Mouse (Mus musculus) layer of hippocampus, adult 8-10 months (tissue): ENCODE measurements around the gene Ccdc103. TPM values are rescaled to one million over a fixed set of nuclear protein-coding genes. Genes with fewer than 3 reads are reported as not detected.
A peak's percentile ranks its signal among the peaks of the same experiment; 100 is the strongest.

Experiments
- DNase-seq, 2 experiments: peaks; one replicate each; pipeline ENCODE4 v3.0.0; 2022; ENCODE audit warnings: low spot score in 2 of 2
- total RNA-seq, 4 experiments: library from RNA; stranded (reverse); gene quantifications; 2 replicates each; pipeline ENCODE4 v1.2.4; 2022

The Ccdc103 gene
- 1 to 10 TPM; 1.5 to 3.2 (median 1.9) TPM for total RNA-seq

DNA sequence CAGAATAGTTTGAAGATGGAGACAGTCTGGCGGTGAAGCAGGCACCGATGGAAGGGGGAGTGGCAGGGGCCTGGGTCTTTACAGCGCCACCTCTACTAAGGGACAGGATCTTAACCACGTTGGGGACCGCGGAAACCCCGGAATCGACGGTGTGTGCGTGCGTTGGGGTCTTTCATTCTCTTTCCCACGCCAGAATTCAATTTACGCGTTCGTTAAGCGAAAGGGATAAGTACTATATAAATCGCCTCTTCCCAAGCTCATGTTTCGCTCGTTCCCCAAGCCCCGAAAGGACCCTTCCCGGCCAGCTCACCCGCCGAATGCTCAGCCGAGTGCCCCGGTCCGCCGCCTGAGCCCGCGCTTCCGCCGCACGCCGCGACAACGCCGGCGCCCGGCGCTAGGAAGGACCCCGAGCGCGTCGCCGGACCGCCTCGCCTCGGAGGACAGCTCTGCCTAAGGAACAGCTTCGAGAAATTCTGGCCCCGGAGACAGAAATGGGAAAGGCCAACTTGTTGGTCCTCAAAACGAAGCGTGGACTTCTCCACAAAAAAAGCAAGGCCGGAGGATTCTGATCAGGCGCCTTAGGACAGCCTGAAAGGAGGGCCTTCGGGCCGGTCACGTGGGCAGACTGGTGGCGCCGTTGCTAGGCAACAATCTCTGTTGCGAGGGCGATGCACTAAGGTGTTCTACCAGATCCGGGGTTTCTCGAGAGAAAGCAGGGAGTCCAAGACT is at the start of gene Ccdc103, which contains the start of gene Eftud2:
Ccdc103 (plus strand) TSS at position 620 of the 729 bp plus-strand sequence.
Eftud2 (minus strand) TSS at position 401 of the 729 bp plus-strand sequence.
- DNase-seq, result peak; percentile 92 to 95

DNA sequence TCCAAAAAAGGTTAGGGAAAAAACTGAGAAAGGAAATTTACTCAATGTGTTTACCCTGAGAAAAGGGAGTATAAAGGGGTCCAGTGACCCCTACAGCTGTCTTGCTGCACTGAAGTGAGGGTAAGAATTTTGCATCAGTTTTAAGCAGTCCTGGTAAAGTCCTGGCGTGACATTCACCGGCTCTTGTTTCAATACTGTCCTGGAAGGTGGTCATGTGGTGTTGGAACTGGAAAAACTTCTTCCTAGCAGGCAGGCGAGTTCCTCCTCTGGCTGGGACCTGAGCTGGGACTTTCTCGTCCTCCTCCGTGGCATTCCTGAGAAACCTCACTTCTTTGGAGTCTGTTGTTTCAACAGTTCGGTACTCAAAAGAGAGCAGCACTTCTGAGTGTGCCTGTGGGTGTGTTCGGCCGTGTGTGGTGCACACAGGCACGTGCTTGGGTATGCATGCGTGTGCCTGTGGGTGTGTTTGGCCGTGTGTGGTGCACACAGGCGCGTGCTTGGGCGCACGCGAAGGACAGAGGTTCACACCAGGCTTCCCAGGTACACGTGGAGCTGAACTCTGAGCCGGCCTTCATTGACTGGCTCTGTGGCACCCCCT is 48.2 kb upstream of the Ccdc103 start:
- no peak for DNase-seq

DNA sequence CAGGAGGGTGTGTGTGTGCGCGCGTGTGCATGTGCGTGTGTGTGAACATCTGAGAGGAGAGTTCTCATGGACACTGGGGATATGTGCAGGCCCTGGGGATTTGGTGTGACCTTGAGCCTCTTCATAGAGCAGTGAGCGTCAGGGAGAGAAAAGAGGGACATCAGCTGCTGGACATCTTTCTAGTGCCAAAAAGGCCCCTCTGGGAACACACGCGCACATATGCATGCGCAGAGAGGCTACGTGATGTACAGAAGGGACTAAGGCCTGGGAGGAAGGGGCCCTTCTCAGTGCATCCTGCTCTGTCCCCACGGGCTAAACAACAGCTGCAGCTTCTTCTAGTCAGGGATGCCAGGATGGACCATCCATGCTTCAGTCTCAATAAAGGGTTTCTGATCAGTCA is 46.8 kb upstream of the Ccdc103 start:
- no peak for DNase-seq

DNA sequence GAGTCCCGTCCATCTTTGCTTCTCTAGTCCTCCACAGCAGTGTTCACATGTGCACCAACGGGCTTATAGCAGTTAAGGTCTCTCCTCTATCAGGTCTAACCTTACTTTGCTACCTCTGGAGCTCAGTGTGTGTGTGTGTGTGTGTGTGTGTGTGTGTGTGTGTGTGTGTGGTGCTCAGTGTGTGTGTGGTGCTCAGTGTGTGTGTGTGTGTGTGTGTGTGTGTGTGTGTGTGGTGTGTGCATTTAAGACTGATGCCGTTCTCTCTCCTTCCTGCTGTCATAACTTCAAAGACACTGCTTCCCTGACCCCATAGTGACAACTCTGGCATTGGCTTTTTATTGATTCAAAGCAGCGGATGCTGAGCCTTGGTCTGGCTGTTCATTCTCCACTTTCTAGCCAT is 45.5 kb upstream of the Ccdc103 start, which contains the start of gene Higd1b:
Higd1b (plus strand) TSS at position 301 of the 400 bp plus-strand sequence.
- DNase-seq, result no peak

DNA sequence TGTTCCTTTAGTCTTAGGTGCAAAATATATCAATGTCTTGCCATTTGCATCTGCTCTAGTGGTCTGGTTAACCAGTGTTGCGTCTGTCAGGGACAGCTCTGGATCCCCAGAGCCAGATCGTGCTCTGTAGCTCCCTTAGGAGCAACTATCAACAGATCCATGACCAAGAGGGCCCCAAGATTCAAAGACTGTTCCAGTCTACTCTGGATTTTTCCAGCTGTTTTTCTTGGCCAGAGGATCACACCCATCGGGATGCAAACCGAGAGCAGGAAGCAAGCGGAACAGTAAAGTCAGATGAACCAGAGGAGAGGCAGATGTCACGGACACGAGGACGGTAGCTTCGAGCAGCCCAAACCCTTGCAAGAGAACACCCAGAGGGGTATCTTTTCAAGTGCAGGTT is 44.9 kb upstream of the Ccdc103 start:
- no peak for DNase-seq

DNA sequence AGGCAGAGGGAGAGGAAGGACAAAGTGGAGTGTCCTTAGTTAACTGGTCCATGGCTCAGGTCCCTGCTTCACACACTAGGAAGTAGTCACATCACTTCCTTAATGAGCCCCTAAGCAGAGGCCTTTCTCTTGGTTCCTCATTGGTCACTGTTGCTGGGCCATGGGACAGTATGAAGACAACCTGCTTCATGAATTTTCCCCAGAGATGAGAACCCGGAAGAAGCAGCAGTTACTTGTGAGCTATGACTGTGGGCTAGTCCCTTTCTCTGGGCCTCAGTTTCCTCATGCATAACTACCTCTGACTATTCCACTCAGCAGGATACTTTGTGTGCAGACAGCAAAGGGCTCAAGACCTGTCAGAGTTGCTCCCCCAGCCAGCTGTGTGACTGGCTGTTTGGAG is 43.6 kb upstream of the Ccdc103 start:
- no peak for DNase-seq

DNA sequence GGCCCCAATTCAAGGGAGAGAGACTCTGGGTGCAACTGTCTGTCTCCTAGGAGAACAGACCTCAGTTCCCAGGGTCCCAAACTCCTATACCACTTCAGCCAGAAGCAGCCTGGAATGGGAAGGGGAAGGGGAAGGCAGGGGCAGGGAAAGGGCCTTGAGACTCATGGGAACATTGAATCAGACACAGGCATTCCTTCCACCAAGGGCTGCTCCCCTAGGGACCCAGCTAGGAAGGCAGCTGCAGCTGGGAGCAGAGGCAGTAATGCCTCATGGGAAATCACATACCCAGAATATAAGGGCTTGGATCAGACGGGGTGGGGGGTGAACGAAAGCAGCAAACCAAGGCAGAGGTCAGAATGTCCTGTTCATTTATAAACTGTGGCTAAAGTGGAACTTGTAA is 42.9 kb upstream of the Ccdc103 start:
- no peak for DNase-seq

DNA sequence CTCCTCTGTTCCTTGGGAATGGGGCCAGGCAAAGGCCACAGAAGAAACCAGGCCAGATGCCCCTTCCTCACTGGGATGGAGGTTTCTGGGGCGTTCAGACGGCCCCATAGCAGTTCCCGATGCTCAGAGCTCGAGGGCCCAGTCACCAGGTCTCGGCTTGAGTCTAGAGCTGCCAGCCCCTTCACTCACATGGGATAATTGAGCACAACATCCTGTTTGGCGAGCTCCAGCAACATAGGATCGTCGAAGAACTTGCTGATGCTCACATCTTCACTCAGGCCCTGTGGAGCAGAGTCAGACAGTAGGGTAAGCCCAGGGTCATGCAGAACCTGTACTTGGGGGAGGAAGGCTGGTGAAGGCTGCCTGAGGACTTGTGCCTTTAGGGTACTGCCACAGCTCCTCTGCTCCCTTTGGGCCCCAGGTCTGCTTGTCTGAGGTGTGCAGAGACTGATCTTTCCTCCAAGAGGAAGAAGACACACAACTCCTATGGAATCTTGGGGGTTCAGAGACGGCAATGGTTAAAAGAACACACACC is 42.3 kb upstream of the Ccdc103 start:
- DNase-seq, result no peak

DNA sequence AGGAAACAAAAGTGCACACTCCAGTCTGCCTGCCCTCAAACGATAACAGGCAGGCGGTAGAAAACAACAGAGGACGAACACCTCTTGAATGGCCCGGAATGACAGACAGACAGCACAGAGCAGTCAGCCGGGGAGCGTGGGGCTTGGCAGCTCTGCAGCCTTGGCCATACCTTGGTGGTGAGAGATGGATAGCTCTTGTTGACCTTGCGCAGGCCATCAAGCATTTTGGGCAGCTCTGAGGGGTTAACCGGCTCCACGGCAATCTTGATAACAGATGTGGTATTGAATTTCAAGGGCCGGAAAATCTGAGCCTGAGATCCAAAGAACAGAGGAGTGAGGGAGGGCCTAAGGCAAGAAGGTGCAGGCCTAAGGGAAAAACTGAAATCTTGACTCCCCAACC is 35.1 kb upstream of the Ccdc103 start:
- no peak for DNase-seq

DNA sequence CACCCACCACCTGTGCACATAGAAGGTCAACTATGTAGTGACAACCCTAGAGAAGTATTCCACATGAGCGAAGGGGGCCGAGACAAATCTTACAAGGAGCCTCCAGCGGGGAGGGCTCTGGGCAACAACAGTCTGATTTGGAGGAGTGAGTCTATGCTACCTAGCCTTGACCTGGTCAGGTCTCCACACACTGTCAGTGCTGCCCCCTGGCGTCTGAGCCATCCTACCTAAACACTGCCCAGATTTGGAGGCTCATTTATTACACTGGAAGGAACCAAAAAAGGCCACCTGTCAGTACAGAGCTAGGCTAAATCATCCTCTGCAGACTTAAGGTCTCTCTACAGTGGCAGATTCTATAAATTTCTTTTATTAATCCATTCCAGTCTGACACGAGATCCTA is 29.1 kb upstream of the Ccdc103 start:
- no peak for DNase-seq

DNA sequence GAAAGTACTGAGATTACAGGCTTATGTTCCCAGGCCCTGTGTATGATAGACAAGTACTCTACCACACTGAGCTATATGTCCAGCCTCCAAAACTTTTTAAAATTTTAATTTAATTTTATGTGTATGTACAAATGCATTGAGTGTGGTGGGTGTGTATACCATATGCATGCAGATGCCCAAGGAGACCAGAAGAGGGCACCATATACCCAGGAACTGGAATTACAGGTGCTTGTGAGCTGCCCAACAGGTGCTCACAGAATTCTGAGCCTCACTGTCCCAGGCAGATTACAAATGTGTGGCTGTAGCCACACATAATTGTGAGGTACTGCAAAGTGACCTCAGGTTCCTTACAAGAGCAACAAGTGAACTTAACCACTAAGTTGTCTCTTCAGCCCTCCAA is 27.2 kb upstream of the Ccdc103 start:
- no peak for DNase-seq

DNA sequence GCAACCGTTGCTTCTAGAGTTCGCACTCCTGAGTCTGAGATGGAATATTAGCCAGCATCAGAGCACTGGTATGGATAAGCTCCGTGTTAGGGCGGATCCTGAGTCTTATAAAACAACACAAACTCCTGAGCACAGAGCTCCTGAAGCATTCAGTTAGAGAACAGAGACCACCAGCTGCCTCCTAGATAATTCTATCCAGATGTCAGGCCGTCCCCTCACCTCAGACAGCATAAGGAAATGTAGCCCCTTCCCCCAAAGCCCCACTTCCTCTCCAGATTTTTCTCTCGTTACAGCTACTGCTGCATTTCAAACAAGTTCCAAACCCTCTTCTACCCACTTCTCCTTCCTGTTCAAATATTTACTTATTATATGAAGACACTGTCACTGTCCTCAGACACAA is 25.1 kb upstream of the Ccdc103 start:
- no peak for DNase-seq

DNA sequence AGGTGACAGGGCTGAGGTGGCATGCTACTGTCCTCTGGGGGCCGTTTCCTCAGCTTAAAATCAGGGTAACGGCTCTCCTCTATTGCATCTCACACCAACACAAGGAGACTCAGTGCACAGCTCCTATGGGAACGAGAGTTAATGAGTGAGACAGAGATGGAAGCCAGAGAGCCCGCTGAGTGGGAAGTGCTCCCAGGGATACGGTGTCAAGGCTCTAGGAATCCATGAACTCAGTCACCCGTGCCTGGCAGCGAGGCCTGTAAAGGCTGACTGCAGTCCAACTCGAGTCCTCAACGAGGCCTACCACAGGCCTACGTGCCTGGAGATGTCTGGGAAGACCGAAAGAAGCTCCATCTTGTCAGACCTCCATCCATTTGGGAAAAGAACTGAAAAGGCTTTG is 22.1 kb upstream of the Ccdc103 start:
- DNase-seq, result no peak

DNA sequence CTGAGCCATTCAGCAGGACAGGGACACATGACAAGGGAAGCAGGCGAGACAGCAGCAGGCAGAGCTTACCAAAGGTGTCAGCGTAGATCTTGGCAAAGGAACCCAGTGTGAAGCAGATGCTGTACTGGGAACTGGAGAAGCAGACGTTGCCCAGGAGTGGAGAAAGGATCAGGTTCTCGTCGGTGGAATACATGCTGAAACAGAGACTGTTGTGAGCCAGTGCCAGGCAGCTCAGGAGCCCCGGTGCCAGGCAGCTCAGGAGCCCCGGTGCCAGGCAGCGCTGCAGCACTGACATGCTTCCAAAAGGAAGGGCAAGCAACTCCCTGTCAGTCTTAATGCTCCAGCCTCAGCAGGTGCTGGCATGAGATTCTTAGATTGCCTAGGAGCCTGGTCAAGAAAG is 21.1 kb upstream of the Ccdc103 start:
- peak; percentile 29 to 41 for DNase-seq

DNA sequence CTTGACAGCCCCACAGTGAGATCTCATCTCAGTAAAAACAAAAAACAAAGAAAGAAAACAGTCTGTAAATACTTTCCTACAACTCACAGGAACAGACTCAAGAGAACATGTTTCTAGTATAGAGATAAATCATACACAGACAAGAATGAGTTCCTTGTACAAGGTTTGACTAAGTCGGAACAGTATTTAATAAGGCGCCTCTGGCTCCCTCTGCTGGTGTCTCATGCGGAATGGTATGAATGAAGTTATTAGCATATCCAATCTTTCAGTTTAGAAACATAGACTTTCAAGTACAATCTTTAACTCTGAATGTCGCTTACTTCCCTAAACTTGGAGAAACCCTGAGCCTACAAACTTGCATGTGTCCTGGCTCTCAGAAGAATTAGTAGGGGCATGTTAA is 16.7 kb upstream of the Ccdc103 start:
- DNase-seq, result peak in 1 of 2 experiments; percentile 76

DNA sequence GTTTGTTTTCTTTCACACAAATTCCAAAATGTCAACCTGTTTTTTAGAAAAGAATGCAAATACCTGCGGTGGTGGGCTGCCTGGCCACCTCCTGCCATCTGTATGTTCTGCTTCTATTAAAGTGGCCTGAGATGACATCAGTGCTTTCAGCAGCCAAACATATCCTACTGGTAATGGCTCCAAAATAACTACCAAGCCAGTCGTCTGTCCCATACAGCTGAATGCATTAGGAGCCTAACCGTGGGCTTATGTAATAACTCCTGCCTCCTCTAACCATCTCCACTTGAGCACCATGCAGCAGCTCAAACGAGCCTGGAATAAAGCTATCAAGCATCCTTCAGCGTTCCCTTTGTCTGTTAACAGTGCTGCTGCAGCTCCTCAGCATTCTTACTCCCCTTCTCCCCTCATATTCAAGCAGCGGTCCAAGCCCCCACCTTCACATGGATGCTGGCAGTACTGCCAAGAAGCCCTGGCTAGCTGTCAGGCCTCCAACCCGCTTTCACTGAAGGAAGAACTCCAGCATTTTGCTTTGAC is 6.1 kb upstream of the Ccdc103 start:
- DNase-seq, result peak; percentile 68 to 77

DNA sequence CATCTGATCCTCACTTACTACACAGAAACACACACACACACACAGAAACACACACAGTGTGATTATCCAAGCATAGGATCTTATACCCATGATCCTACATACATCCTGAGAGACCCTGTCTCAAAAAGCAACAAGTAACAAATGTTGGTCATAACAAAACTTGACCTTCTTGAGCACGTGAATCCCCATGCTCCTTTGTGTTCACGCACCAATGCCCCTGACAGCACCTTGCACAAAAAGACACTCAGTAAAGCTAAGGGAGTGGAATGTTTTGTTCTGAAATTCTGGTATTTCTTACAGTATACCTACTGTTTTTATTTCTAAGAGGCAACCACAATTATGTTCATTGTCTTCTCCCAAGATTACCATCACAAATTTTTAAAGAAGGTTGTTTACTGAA is 1.4 kb upstream of the Ccdc103 start:
- no peak for DNase-seq

DNA sequence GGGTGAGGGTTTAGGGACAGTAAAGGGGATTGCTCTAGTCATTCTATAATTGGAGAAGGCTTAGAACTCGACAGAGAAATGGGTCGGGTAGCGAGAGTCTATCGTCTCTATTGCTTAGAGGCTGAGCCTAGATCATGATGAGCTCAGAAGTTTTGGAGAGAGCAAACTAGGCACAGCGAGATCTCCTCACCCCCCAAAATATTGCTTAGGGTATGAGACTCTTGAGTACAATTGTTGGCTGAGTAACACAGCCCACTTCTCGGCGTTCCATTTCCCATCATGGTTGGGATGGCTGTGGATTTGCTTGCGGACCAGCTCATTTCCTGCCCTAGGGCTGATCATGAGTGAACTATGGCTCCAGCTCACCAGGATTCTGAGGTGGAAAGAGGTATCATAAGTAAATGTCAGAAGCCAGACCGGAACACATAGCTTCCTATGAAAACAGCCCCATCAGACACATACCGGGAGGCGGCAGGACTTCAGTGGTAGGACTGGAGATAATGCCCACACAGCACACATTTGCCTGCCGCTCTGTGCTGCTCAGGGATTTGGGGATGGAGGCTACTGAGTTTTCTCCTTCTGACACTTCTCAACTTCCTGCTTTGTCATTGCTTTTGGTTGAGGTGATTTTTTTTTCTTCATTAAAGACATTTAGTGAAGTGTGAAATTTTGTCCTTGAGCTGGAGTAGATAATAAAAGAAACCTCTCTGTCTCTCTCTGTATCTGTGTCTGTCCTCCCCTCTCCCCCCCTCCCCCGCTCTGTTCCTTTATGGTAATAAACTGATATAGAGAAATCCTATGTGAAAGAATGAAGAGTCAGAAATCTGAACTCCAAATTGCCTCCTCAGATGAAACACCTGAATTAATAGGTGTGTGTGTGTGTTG is 552 bp downstream of the Ccdc103 start:
- DNase-seq, result no peak

DNA sequence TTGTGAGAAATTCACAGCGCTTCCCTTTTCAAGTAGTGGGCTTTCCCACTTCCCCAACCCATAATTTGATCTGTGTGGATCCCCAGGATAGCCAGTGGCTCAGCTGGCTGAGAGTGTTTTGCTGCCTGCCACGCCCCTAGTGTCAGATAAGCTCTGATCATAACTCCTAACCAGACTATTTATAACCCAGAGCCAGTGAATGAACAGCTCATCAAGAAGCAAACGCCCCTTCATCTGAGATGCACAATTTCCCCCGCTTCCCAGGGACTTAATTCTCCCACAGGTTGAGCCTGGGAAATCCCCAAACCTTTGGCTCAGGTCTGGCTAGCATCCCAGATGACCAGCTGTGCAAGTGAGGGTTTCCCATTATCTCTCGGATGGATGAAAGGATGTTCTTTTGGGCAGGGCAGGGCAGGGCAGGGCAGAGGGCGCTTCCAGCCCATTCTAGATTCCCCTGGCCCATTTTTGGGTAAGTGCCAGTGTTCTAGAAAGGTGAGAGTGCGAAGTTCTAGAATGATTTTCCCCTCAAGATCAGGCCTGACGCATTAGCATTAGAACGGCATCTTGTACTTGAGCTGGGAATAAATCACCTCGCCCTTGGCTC is 3.7 kb downstream of the Ccdc103 start, which contains the start of gene Fam187a:
Fam187a (plus strand) TSS at position 554 of the 604 bp plus-strand sequence.
- DNase-seq, result no peak

DNA sequence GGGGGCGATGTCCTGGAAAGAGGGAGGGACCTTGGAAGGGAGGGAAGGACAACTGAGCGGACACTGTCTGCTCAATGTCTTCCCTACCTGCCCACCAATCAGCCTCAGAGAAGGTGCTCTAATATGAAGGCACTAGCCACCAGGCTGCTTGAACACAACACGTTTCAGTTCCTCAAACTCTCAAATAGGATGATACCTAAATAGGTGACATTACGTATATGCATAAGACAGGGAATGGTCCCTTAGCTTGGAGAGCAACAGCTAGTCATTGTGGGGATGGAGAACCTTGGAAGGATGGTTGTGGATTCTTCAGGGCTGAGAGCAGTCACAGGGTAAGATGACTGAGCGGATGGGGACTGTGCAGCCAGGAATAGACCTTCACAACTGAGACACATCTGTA is 6.4 kb downstream of the Ccdc103 start:
- no peak for DNase-seq

DNA sequence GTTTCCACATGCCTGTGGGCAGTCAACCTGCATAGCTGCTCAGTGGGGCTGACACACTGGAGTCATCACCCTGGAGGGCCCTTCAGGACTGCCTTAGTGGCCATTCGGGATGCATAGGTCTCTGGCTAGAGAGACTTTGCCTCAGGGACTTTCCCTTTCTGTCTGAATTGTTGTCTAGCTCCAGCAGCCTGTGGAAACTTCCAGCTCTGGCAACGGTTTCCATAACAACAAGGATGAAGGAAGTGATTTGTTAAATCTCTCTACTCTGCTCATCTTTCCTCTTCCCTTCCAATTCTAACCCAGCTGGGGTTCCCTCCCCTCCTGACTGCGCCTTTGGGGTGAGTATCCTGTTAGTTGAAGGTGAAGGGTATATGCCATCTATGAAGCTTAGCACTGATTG is 7.1 kb downstream of the Ccdc103 start:
- DNase-seq, result peak; percentile 54 to 60
